Mouse (Mus musculus) thymus, adult 18-20 months (tissue): ENCODE measurements at regions not wholly inside any gene's neighbourhood (a gene's known extent, or its start where the extent isn't known, plus 50 kb on each side); places are given as distances from the start of the nearest gene placed in this dataset.

Experiments
- DNase-seq, 2 experiments: peaks; one replicate each; pipeline ENCODE4 v3.0.0; 2022; ENCODE audit warnings: mixed read lengths in 2 of 2

GRCm38 (mm10) chr9:94378835-94379234, 159.0 kb downstream of the 1190002N15Rik start:
- no peak for DNase-seq

- no peak for DNase-seq
Measured at GRCm38 (mm10) chr9:94378291-94378690, 159.6 kb downstream of the 1190002N15Rik start.

GRCm38 (mm10) chr9:94377346-94378039, 160.4 kb downstream of the 1190002N15Rik start:
- no peak for DNase-seq

- DNase-seq: no peak
Measured at GRCm38 (mm10) chr9:94370976-94371375, 166.9 kb downstream of the 1190002N15Rik start.

- no peak for DNase-seq
Measured at GRCm38 (mm10) chr9:94368231-94368936, 169.5 kb downstream of the 1190002N15Rik start.

- no peak for DNase-seq
Measured at GRCm38 (mm10) chr9:94361877-94362697, 175.8 kb downstream of the 1190002N15Rik start.

- DNase-seq: no peak
Measured at GRCm38 (mm10) chr9:94361011-94361410, 176.9 kb downstream of the 1190002N15Rik start.

GRCm38 (mm10) chr9:94358150-94358549, 179.7 kb downstream of the 1190002N15Rik start:
- DNase-seq: no peak

- DNase-seq: no peak
Measured at GRCm38 (mm10) chr9:94342011-94342410, 195.9 kb downstream of the 1190002N15Rik start.

GRCm38 (mm10) chr9:94341531-94341930, 196.3 kb downstream of the 1190002N15Rik start:
- no peak for DNase-seq

GRCm38 (mm10) chr9:94333450-94333849, 204.4 kb downstream of the 1190002N15Rik start:
- DNase-seq: no peak

- DNase-seq: no peak
Measured at GRCm38 (mm10) chr9:94323011-94323410, 214.9 kb downstream of the 1190002N15Rik start.

- no peak for DNase-seq
Measured at GRCm38 (mm10) chr9:94302575-94302974, 235.3 kb downstream of the 1190002N15Rik start.

GRCm38 (mm10) chr9:94301896-94302295, 236.0 kb downstream of the 1190002N15Rik start:
- DNase-seq: no peak

- DNase-seq: no peak
Measured at GRCm38 (mm10) chr9:94295431-94295830, 242.4 kb downstream of the 1190002N15Rik start.

- DNase-seq: no peak
Measured at GRCm38 (mm10) chr9:94292147-94292546, 245.7 kb downstream of the 1190002N15Rik start.

GRCm38 (mm10) chr9:94289546-94289945, 248.3 kb downstream of the 1190002N15Rik start:
- DNase-seq: no peak

- no peak for DNase-seq
Measured at GRCm38 (mm10) chr9:94287559-94287958, 250.3 kb downstream of the 1190002N15Rik start.

GRCm38 (mm10) chr9:94278657-94279585, 259.0 kb downstream of the 1190002N15Rik start:
- DNase-seq: no peak

GRCm38 (mm10) chr9:94277096-94277495, 260.8 kb downstream of the 1190002N15Rik start:
- no peak for DNase-seq

GRCm38 (mm10) chr9:94269213-94269612, 268.7 kb downstream of the 1190002N15Rik start:
- no peak for DNase-seq

GRCm38 (mm10) chr9:94267243-94267642, 270.6 kb downstream of the 1190002N15Rik start:
- DNase-seq: no peak
